Mouse (Mus musculus) kidney, adult 2 months (tissue): Measurements from ENCODE around the gene Car11.

Experiments used
- CTCF ChIP-seq: fragments of 200-500 bp; conservative IDR thresholded peaks from 2 replicates; pipeline ENCODE4 v1.5.1; 2011; ENCODE audit warnings: low read depth, mild to moderate bottlenecking, control low read depth, low read length, moderate library complexity, mixed read lengths; ENCODE audit not compliant: insufficient read depth, insufficient read length
- POLR2A ChIP-seq: fragments of 200-500 bp; IDR thresholded peaks from one replicate; pipeline ENCODE4 v1.6.1; 2011; ENCODE audit warnings: low read depth, low read length, control low read depth

DNA sequence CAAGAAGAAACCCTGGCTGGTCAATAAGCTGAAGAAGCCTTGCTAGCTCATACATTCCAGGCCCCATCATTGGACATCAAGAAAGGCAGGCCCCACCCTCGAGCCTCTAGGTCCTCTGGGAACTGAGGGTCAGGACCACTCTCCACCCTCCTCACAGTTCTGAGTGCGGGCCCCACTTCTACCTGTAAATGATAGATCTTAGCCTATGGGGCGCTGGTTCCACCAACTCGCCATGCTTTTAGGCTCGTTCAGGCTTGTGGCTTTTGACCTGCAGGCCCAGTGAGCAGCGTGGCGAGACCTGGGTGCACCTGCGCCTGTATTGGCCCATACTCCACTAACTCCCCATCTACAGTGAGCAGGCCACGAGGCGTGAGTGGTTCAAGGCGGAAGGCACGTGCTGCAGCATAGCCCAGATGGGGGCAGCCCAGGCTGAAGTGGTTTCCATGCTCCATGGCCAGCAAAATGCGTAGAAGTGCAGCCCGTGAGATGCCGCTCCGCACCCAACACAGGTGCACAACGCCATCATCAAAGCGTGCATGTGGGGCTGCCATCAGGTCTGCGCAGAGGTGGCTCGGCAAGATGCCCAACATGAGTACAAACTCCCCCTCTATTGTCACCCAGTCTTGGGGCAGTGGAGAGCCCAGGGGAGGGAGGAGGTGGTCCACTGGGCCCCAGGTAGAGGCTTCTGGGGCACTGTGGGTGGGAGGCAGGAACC is 11.0 kb downstream of the Car11 start:
- no peak for TF ChIP-seq CTCF
- peak; percentile 90 for TF ChIP-seq POLR2A
